Mouse (Mus musculus): ENCODE data around the gene Itga11.

GRCm38 (mm10) chr9:62827939-62828652 is 150.5 kb downstream of the Itga11 start:
- TF ChIP-seq CTCF (IDR thresholded peaks at IDR 0.05; ENCODE audit: insufficient read depth, low read length), result 0 out of 2 replicates have a peak, but pooled peaks have one; percentile 13
- TF ChIP-seq POLR2A (IDR thresholded peaks at IDR 0.05; ENCODE audit: borderline replicate concordance, extremely low read depth, low read depth, low read length), result no peak
